Mouse (Mus musculus): ENCODE measurements around the gene Lzts2. TPM values are rescaled to one million over a fixed set of nuclear protein-coding genes. Genes with fewer than 3 reads are reported as not detected.

The Lzts2 gene
- total RNA-seq (2023) = 2.4 TPM

GRCm38 (mm10) chr19:45014335-45014971, at the start of gene Lzts2:
Gene Lzts2, plus strand, starts transcription at chr19:45014414.

DNA sequence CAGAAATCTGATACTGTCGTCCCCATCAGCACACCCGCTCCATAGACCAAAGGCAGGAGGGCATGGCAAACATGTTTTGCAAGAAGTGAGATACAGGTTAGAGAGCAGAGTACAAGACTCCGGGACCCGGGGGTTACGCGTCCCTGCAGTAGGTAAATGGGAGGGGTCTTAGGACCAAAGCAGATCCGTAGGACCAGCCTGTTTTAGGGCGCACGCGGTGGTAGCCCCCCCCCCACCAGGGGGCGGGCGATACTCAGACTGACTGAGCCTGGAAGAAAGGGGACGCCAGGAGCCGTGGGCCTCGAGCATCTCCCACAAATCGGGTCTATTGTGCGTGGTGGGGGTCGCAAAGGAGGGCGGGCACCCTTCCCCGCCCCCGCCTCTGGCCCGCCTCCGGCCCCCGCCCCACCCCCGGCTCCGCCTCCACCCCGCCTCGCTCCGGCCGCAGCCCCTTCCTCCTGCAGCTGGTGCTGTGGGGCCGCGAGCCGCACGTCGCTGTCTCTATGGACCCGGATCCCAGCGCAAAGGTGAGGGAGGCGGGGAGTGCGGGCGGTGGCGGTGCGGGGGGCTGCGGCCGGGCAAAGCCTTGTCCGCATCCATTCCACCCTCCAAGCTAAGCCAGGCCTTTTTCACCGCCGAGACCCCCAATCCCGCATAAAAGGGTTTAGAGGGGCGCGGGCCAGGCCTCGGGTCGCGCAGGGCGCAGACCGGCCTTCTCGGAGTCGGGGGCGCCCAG, 25.2 kb upstream of the Lzts2 start, which contains the start of gene Sema4g:
TSS of gene Sema4g (plus strand) at position 271 of the 736 bp plus-strand sequence.

GRCm38 (mm10) chr19:45005444-45005843, 8.8 kb upstream of the Lzts2 start, which contains the start of gene Twnk:
Gene Twnk, plus strand, starts transcription at chr19:45005663.

DNA sequence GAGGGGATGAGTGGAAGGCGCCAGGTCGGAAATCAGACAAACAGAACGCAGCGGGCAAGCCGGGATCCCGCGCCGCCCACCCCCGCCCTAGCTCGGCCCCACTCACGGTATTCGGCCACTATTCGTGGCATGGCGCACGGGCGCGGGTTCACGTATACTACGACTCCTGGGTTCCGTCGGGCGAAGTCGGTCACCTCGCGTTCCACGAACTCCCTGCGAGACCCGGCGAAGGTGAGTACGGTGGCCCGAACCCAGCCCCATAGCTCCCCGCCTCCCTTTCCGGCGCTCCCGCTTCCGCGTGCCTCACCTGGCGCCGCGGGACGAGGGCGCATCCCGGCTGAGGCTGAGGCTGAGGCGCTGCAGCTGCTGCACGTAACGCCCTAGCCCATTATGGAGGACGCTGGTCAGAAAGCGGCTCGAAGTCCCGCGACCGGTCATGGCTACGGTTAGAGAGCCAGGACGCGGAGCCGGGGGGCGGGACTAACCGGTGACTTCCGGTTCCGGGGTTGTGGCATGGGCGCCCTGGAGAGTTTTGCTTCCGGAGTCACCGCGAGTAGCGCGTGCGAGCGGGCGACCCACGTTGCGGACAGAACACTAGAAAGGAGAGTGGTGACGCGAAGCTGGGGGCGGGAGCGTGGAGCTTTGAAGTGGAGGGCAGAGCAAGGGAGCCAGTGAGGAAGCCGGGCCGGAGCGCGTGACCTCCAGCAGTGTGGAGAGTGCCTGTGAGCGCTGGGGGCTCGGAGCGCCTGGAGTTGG, 8.1 kb upstream of the Lzts2 start, which contains the start of gene Mrpl43:
TSS of gene Mrpl43 (minus strand) at position 486 of the 756 bp plus-strand sequence.

DNA sequence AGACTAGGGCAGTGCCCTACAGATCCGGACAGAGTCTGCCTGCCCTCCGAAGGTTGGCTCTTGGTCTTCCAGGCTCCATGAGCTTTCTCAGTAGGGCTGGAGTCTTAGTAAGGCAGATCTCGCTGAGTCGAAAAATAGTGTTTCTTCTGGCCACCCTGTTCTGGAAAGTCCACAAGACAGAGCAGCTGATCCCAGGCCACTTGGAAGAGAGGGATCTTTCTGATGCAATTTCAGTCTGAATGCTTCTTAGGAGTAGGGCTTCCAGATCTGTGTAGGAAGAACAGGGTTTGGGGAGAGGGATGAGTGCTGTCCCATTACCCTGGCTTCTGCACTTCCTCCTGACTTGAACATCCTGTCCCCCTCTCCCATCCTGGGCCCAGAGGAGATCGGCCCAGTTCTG, 31.4 kb downstream of the Lzts2 start, which contains the start of gene Pdzd7:
TSS of gene Pdzd7 (minus strand) at position 67 of the 400 bp plus-strand sequence.

DNA sequence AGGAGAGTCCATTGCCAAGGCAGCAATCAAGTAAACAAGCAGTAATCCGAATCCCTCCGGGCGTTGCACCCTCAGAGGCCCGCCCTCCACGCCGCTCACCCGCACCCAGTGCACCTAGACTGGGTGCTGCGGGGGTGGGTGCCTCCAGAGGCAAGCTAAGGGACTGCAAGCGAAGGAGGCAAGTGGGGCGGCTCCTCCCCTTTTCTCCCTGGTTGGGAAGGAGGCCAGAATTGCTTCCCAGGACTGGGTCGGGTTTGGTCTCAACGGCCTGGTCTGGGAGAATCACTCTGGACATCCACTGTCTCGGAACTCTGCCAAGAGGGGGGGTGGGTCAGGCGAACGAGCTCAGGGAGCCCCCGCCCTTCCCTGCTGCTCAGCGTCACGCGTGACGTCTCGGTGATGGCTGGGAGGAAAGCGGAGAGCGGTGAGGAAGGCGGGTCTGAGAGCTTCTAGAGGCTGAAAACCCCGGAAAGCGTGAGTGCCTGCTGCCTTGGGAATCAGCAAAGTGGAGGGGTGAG, 33.3 kb downstream of the Lzts2 start, which contains the start of gene Sfxn3:
TSS of gene Sfxn3 (plus strand) at position 87 of the 518 bp plus-strand sequence.

GRCm38 (mm10) chr19:45074580-45075322, 60.5 kb downstream of the Lzts2 start, which contains the start of gene Kazald1:
Gene Kazald1, plus strand, starts transcription at chr19:45075241.

Other genes starting within 250 kb of the Lzts2 start
- gene Slf2, start 83.3 kb upstream of the Lzts2 start, total RNA-seq (2023) = 44.0 TPM
- 0.35 TPM for gene Sema4g, start 25.3 kb upstream of the Lzts2 start, total RNA-seq (2023)
- 12.1 TPM for gene Twnk, start 8.8 kb upstream of the Lzts2 start, total RNA-seq (2023)
- gene Mrpl43, start 8.0 kb upstream of the Lzts2 start, total RNA-seq (2023) = 21.1 TPM
- not detected for gene Pdzd7, start 31.3 kb downstream of the Lzts2 start, total RNA-seq (2023)
- 53.8 TPM for gene Sfxn3, start 33.1 kb downstream of the Lzts2 start, total RNA-seq (2023)
- gene Kazald1, start 60.8 kb downstream of the Lzts2 start, total RNA-seq (2023) = not detected
- not detected for gene Tlx1, start 136.3 kb downstream of the Lzts2 start, total RNA-seq (2023)
- gene Lbx1, start 221.4 kb downstream of the Lzts2 start, total RNA-seq (2023) = not detected

Measured in CD4-positive naive resting alpha-beta T cell, adult 57 days (primary cell).